Mouse (Mus musculus): ENCODE data around the gene H2al1d.
"Not testable (repeated sequence)": the region's sequence is repeated elsewhere in the genome, so short reads cannot be mapped to it uniquely, and the experiment has no call there.

DNA sequence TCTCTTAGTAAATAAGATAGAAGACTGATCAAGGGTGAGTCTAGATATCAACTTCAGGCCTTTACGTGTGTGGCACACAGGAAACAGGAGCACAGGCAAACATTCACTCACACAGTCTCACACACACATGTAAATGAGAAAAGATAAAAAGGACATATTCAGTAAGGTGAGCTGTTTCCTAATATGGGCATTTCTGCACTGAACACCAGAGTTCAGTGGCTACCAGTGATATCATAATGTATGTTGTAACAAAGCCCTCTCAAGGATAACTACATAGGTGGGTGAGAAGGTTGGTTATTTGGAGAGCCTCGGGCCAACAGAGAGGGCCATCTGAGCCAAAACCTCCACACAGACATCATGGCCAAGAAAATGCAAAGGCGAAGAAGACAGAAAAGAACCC is 6.5 kb upstream of the H2al1d start, which contains the start of gene H2al1b:
- TF ChIP-seq CTCF (IDR thresholded peaks at IDR 0.05); POLR2A (IDR thresholded peaks at IDR 0.05; ENCODE audit: insufficient read depth, low read depth, low read length); EP300 (IDR thresholded peaks at IDR 0.05; ENCODE audit: insufficient read depth, low read depth, low read length): not testable (repeated sequence)
